Mouse (Mus musculus) adrenal gland, postnatal 4 days (tissue): Measurements from ENCODE around the gene Ube2j1. TPM values are rescaled to one million over a fixed set of nuclear protein-coding genes. Genes with fewer than 3 reads are reported as not detected.

Experiments
- DNase-seq, 2 experiments: peaks; one replicate each; pipeline ENCODE4 v3.0.0; 2021 to 2022; ENCODE audit warnings: low spot score in 2 of 2, mixed read lengths in 2 of 2
- total RNA-seq, 2 experiments: library from RNA; stranded (reverse); gene quantifications; 2 replicates each; pipeline ENCODE4 v1.2.3; 2021

Ube2j1 gene
- total RNA-seq, 2 experiments from 2014 or later = 63.1 to 65.9 TPM

GRCm38 (mm10) chr4:33010078-33010477 lies 21.1 kb upstream of the Ube2j1 start:
- DNase-seq = no peak

GRCm38 (mm10) chr4:33012484-33012883 lies 18.7 kb upstream of the Ube2j1 start:
- DNase-seq = no peak

- DNase-seq = peak; percentile 56 to 78
Measured at GRCm38 (mm10) chr4:33018361-33018999, 12.7 kb upstream of the Ube2j1 start.

- no peak for DNase-seq
Measured at GRCm38 (mm10) chr4:33024420-33024819, 6.8 kb upstream of the Ube2j1 start.

GRCm38 (mm10) chr4:33029104-33029503 lies 2.1 kb upstream of the Ube2j1 start:
- DNase-seq = no peak

DNA sequence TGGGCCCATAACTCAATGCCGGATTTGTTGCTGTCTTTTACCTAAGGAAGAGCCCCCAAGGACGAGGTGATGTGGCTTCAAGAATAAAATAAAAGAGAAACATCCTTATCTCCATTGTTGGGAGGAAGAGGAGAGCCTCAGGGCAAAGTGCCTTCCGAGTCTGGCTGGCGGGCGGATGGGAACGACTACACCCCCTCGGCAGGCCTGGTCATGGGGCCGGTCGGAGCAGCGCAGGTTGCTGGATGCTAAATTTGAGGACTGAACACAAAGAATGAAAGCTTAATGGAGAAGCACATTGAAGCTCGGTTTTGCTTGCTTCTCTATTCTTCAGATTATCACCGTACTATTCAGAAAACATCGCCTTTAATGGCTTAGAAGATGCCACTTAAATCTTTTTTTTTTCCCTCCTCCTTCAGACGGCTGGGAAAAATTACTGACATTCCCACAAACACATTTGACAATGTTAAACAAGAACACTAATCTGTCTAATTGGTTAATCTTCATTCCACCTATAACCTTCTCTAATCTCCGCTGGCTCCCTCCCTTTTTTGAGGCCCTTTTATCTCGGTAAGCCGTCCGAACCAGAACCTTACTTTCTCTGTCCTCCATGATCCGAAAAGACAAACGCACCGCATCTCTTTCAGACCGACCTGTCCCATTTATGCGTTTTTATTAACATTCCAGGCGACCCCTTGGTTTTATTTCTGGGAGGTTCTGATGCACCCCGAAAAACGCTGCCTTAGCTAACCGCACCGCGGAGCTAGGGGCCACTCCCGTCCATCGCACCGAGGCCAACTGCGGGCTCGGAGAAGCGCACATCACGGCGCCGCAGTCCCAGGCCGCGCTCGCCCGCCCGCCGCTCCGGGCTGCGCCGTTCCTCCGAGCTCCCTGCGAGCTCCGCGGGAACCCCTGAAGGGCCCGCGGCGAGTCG lies 687 bp upstream of the Ube2j1 start:
- peak in 1 of 2 experiments; percentile 18 for DNase-seq

GRCm38 (mm10) chr4:33032045-33032444 lies 829 bp downstream of the Ube2j1 start:
- DNase-seq = no peak

DNA sequence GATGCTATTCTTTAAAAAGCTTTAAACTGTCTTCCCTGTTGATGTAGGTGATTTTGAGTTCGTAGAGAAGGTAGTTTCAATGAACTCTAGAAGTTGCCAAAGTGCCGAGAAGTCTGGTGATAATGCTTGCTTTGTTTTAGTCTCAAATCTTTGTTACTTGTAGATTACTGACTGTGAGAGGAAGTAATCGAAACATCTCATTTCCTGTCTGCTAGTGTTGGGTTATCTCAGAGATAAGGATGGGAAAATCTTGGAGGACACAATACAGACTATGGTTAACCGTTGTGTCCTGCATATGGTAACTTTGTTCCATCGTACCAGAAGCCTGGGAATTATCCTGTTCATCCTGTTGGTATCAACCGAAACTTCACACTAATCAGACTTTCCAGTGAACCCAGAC lies 2.3 kb downstream of the Ube2j1 start:
- DNase-seq = no peak

- DNase-seq = no peak
Measured at GRCm38 (mm10) chr4:33039826-33040225, 8.6 kb downstream of the Ube2j1 start.

DNA sequence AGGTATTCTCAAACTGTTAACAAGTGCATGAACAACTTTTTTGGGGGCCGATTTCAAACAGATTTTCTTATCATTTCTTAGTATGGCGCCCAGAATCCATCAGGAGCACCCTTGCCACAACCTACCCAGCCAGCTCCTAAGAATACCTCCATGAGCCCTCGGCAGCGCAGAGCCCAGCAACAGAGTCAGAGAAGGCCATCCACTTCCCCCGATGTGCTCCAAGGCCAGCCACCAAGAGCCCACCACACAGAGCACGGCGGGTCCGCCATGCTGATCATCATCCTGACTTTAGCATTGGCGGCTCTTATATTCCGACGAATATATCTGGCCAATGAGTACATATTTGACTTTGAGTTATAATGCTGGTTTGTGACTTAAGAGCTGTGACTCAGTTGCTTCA lies 18.4 kb downstream of the Ube2j1 start:
- no peak for DNase-seq

DNA sequence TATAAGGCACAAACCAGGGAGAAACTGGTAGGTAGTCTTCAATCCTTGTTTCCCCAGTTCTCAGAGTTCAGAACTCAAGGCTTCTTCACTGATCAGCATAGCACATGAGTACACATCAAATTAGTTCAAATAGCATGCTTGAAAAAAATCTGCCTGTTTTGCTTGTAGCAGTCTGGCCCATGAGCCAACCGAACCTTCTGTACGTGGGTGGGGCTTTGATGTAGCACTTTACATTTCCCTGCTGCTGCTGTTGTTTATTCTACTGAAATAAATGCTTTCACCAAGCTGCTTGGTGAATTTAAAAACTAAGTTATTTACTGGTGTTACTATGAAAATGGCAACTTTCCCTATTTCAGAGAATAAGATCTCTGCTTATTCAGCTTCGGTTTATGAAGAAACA lies 20.8 kb downstream of the Ube2j1 start:
- DNase-seq = no peak

DNA sequence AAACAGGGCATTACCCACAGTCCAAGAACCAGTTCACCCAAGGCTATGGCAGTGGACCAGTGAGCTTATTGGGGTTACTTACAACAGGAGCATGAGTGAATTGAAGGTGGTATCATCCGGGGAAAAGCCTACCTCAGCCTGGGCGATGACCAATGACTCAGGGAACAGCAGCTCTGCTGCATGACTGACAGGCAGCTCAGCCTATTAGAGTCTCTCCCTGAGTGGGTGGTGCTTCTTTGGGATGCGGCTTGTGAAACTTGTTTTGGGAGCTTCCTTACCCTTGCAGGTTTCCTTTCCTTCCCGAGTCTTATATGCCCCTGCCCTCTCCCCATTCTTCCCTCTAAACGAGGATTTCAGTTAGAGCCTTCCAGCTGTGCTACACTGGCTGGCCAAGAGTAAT lies 21.4 kb downstream of the Ube2j1 start:
- DNase-seq = no peak

GRCm38 (mm10) chr4:33054426-33054825 lies 23.2 kb downstream of the Ube2j1 start:
- no peak for DNase-seq

DNA sequence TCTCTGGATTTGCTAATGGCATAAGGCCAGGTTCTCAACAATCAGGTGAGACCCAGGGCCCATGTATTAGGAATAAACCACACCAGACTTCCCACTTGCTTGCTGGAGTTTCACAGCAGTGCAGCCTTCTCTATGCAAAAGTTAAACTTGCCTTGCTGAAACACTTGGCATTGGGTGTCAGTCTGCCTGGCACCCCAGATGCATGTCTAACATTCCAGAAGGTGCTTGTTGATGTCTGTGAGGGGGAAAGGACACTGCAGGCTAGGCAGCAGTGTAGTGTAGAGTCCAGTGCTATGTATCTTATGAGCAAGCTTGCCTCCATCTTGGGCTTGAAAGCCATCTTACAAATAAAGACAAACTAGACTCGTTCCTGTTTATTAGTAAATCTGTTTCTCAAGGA lies 25.1 kb downstream of the Ube2j1 start:
- DNase-seq = no peak

DNA sequence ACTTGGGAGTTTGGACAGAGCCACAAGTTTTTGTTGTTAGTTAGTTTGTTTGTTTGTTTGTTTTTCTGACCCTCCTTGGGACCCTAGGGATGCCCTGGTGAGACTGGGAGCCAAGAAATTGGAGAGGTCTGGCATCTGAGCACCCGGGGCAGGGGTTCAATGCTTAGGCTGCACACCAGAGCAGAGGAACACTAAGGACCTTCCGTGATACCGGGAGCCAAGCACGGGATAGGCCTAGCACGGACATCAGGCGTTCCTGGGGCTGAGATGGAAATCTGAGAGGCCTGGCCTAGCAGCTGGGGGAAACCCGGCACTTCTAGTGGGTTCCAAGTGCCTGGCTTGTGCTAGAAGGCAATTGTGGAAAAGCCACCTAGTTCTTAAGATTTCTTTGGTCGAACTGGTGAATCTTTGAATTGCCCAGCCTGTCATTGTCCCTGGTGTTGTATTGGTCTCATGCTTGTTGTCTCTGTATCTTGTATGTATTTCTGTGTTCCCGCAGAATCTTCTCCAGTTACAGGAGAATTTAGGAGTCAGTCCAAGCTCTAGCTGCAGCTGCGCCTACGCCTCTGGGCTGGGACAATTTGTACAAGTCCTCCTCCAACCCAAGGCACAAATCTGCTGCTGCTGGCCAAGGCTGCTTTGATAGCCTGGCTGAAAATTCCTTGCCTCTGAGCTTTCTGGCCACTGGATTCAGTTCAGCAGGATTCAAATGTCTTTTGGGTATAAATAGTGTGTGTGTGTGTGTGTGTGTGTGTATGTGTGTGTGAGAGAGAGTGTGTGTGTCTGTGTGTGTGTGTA lies 26.9 kb downstream of the Ube2j1 start:
- no peak for DNase-seq

DNA sequence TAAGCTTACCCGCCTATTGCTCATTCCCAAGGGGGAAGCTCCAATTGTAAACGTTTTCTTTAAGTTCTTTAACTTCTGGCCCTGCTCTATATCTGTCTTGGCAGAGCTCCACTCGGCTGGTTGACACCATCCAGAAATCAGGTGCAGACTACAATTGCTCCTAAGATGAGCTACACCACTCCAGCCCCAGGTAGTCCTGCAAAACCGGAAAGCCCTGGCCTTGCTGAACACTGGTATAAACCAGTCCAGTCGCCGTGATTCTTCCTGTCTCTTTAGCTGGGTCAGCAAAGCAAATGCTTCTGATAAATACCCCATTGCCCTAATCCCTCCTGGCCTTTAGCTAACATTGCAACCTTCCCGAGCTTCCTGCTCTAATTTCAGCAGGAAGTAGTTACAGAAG lies 29.9 kb downstream of the Ube2j1 start:
- no peak for DNase-seq

- no peak for DNase-seq
Measured at GRCm38 (mm10) chr4:33062981-33063380, 31.8 kb downstream of the Ube2j1 start, which contains the start of gene Gabrr2. Gabrr2 (plus strand) TSS chr4:33062999.

DNA sequence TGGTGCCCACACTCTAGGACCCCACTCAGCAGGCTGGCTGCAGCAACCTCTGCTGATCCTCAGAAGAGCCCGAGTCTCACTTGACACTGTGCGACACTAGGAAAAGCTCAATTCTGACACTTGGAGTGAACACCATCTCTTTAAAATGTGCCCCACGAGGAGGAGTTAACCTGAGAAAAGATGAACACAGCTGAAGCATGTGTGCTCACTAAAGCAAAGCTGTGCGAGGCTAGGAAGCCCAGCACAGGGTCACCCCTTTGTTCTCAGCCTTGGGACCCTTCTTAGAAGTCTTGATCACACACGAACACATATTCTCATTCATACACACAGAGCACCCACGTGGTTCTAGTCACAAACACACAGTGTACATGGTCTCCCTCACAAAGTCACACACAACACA lies 33.8 kb downstream of the Ube2j1 start:
- DNase-seq = no peak

DNA sequence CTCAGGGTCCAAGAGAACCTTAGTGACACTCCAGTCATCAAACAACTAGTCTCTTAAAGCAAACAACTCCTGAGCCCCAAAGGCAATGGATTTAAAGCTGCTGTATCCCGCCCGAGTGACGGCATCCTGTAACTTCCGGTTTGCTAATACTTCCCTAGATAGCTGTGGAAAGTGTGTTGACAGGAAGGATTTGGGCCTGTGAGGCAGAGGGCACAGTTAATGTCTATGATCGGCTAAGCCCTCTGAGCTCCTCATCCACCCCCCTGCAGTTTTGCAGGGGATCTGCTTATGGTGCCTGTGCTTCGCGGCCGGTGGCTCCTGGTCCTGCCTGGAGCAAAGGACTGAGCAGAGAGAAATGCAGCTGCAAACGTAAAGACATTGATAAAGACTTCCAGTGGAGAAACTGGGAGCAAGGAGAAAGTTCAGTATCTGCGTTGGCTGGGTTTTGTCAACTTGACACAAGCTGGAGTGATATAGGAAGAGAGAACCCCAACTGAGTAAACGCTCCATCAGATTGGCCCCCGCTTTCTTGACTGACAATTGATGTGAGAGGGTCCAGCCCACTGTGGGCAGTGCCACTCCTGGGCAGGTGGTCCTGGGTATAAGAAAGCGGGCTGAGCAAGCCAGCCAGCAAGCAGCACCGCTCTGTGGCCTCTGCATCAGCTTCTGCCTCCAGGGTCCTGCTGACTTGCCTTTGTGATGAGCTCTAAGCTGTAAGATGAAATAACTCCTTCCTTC lies 35.2 kb downstream of the Ube2j1 start:
- no peak for DNase-seq

DNA sequence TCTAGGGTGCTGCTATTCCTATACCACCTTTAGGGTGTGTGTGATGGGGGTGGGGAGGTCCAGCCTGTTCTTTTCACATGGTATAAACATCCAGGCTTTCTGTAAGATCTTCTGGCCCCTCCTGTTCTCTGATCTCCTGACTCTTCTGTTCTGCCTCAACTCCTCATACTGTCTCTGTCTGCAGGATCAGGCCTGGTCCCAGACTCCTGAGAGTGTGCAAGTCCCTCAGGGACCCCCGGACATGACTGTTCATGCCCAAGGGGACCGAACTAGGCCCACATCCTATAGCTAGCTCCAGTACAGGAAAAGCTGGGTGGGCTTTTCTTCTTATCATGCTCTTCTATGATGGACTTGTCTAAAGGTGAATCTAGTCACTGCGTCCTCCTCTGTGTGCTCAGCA lies 36.1 kb downstream of the Ube2j1 start:
- no peak for DNase-seq

- no peak for DNase-seq
Measured at GRCm38 (mm10) chr4:33067826-33068225, 36.6 kb downstream of the Ube2j1 start.
